Mouse (Mus musculus) bone marrow, adult 2 months (tissue): Measurements from ENCODE around the gene Zfp811. TPM values are rescaled to one million over a fixed set of nuclear protein-coding genes. Genes with fewer than 3 reads are reported as not detected.

Experiments
- H3K27ac ChIP-seq: fragments of 200-500 bp; 2 replicates; pipeline ENCODE4 v1.5.1; 2012; ENCODE audit warnings: low read depth, mild to moderate bottlenecking, control low read depth, inconsistent platforms, low read length; ENCODE audit not compliant: control insufficient read depth, poor library complexity, insufficient read depth
- H3K4me1 ChIP-seq: fragments of 200-500 bp; 2 replicates; pipeline ENCODE4 v1.6.1; 2011; ENCODE audit warnings: low read length; ENCODE audit not compliant: control insufficient read depth, insufficient read depth
- H3K4me3 ChIP-seq: fragments of 200-500 bp; replicated peaks from 2 replicates; pipeline ENCODE3; 2011; ENCODE audit warnings: mild to moderate bottlenecking, low read depth, low read length, control low read depth; ENCODE audit not compliant: control insufficient read depth
- CTCF ChIP-seq: fragments of 200-500 bp; IDR thresholded peaks from 2 replicates; pipeline ENCODE4 v1.5.1; 2011; ENCODE audit warnings: low read length, control low read depth; ENCODE audit not compliant: control insufficient read depth, insufficient read depth
- POLR2A ChIP-seq: fragments of 200-500 bp; IDR thresholded peaks from 2 replicates; pipeline ENCODE4 v1.6.1; 2011; ENCODE audit warnings: low read depth, mild to moderate bottlenecking, control low read depth, low read length, borderline replicate concordance; ENCODE audit not compliant: control insufficient read depth
- WGBS: fragments of 180-500 bp; shearing (Covaris S2); methylation state at CpG from one replicate; pipeline ENCODE4 v1.1.7; 2018; 5-methylcytosine and 5-hydroxymethylcytosine counted together
- polyA plus RNA-seq: library from polyadenylated mRNA; stranded (reverse); fragments of >200 nt; gene quantifications from 2 replicates; pipeline ENCODE4 v1.2.4, GENCODE M21; 2011; ENCODE audit warnings: low replicate concordance; ENCODE audit not compliant: missing spikeins, insufficient read depth, insufficient read length

Zfp811 gene
- polyA plus RNA-seq, 1 experiment: 1.3 TPM

DNA sequence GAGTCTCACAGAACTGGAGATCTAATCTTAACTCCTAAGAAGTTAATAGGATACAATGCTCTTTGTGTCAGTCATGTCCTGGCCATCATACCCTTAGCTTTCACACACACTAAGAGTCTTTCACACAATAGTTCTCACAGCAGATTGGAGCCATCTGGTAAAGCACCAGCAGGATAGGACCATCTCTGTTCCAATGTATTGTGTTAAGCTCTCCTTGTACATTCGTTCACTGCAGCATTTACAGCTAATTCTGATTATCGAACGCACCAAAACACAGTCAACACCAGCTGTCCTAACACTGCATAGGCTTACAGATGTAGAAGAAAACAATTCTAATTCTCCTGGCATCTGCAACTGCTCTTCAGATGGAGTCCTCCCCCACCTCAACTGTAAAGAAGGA is 32.2 kb downstream of the Zfp811 start:
- no peak overlapping the region for H3K4me3 ChIP-seq
- H3K27ac ChIP-seq: no peak overlapping the region
- no peak for TF ChIP-seq POLR2A
- H3K4me1 ChIP-seq: no peaks in the 10 kb centered on the region
- 94% methylated on average over 3 of the region's 3 CpGs for WGBS

DNA sequence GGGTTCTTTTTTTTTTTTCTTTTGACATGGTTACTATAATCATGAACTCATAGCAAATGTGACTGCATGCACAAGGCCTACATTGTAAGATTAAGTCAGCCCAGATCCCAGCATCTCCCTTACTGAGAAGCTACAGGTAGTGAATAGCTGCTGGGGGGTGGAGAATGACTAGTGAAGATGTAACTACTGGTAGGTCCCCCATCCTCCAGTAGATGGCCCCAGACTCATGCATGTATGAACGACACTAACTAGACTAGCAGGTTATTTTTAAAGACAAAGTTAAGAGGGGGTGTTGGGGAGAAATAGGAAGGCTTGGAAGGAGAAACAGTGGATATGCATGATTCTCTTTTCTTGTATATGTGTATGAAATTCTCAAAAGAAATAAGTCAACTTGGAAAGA is 38.5 kb downstream of the Zfp811 start:
- TF ChIP-seq CTCF (no peak), POLR2A (no peak)
- WGBS: 43% methylated on average over 1 of the region's 1 CpGs
- no peaks in the 10 kb centered on the region for H3K4me1 ChIP-seq

DNA sequence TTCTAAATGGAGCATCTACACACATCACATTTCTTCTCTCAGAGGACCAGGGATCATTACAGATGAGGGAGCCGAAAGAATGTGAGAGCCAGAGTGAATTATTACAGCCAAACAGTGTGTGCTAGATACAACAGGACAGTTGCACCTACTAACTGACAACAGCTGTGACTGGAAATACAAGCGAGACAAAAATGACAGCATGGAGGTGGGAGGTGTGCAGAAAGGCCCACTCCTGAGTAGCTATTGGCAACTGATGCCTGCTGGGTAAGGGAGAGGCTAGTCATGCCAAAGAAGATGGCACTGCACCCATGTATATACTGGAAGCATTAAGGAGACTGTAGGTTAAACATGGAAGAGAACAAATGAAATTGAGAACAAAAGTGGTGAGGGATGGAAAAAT is 43.3 kb downstream of the Zfp811 start:
- TF ChIP-seq CTCF (no peak), POLR2A (no peak)
- Histone ChIP-seq H3K4me1 (no peaks in the 10 kb centered on the region), H3K27ac (no peak overlapping the region), H3K4me3 (no peak overlapping the region)
- 92% methylated on average over 2 of the region's 2 CpGs for WGBS

More for the DNA sequence above, 38.5 kb downstream of the Zfp811 start:
- no peak overlapping the region for H3K27ac ChIP-seq
- no peak overlapping the region for H3K4me3 ChIP-seq

DNA sequence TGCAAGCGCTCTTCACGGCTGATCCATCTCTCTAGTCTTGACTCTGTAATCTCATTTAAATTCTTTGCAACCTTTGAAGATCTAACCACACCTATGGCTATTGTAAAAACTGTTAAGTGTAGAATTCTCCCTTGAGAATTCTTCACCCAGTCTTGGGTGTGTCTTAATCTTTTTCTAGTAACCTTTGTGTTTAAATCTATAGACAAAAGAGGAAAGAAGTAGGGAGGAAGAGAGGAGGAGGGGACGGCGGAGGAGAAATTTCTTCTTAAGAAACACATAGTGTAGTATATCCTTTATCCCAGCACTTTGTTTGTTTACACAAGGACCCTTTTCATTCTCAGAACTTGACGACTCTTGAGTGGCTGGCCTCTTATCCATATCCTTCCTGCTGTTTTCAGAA is 52.4 kb downstream of the Zfp811 start:
- TF ChIP-seq CTCF (no peak), POLR2A (no peak)
- H3K27ac ChIP-seq: no peak overlapping the region
- no peaks in the 10 kb centered on the region for H3K4me1 ChIP-seq
- no peak overlapping the region for H3K4me3 ChIP-seq
- WGBS: 54% methylated on average over 5 of the region's 5 CpGs

DNA sequence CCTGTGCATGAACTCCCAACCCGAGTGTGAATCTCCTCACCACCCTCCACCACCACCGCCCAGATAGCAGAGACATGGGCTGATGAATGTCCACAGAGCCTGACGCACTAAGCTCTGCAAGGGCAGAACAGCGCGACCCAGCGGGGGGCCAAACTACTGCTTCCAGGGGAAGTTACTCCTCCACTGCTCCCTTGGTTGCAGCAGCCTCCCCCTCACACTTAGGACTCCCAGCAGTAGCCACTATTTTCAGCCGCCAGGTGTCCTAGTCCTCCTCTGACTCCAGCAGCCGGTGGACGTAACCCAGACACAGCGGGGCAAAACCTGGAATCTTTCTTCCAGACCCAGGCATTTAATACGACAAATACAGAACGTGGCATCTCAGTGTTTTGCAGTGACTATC is 56.1 kb downstream of the Zfp811 start:
- no peak overlapping the region for H3K4me3 ChIP-seq
- WGBS: 38% methylated on average over 12 of the region's 12 CpGs
- H3K4me1 ChIP-seq: no peaks in the 10 kb centered on the region
- TF ChIP-seq CTCF (no peak), POLR2A (no peak)
- H3K27ac ChIP-seq: no peak overlapping the region

DNA sequence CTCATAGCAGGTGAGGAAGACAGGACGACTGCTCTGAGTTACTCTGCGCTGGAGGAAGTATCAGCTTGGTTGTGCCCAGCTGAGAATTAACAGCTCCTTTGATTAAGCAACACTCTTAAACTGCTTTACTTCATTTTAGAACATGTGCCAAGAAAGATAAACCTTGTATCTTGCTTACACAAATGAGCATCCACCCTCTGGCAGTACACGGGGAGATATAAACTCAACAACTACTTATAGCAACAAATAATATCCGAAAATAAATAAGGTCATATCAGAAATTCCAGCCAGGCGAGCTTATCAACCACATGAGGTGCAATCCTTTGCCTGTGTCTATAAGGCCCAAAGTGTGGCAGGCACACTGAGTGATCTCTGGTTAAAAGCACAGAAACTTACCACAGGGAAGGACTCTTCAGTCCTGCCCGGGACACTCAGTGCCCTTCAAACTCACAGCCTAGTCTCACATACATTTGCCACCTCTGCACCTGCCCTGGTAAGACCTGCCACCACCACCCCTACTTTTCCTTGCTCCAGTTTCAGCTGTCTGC is 56.8 kb downstream of the Zfp811 start:
- Histone ChIP-seq H3K27ac (no peak overlapping the region), H3K4me1 (no peaks in the 10 kb centered on the region), H3K4me3 (no peak overlapping the region)
- 45% methylated on average over 6 of the region's 6 CpGs for WGBS
- TF ChIP-seq POLR2A: no peak
- no peak for TF ChIP-seq CTCF

DNA sequence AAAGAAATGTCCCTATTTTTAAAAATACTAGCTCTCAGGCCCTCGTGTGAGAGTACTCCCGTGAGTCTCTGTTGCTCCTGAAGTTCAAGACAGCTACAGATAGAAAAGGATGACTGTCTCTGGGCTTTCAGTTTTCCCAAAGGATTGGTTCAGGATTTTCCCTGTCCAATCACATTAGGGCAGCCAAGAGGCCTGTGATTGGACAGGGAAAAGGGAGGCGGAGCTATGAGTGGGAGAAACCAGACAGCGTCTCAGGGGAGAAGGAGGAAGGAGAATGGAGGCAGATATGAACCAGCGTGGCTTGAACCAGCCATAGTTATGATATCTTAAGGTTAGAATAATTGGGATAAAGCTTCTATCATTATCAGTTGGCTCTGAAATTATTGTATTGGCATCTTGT is 59.1 kb downstream of the Zfp811 start:
- Histone ChIP-seq H3K4me1 (no peaks in the 10 kb centered on the region), H3K27ac (no peak overlapping the region), H3K4me3 (no peak overlapping the region)
- 46% methylated on average over 5 of the region's 5 CpGs for WGBS
- TF ChIP-seq CTCF (no peak), POLR2A (no peak)

Other genes starting within 250 kb of the Zfp811 start
- gene Cyp4f37, start 188.6 kb downstream of the Zfp811 start, polyA plus RNA-seq: not detected in 2 replicates
- gene Cyp4f40, start 151.0 kb downstream of the Zfp811 start, polyA plus RNA-seq: not detected in 2 replicates
- gene Cyp4f15, start 124.3 kb downstream of the Zfp811 start, polyA plus RNA-seq: 0.97 TPM in 1 of 2 replicates, not detected in the other
- 9.7 and 13.5 TPM in 2 replicates for gene Zfp871, start 21.6 kb downstream of the Zfp811 start, polyA plus RNA-seq
- gene Zfp799, start 20.3 kb upstream of the Zfp811 start, polyA plus RNA-seq: 0.49 and 5.1 TPM in 2 replicates
- 0.81 and 1.6 TPM in 2 replicates for gene Zfp870, start 81.7 kb upstream of the Zfp811 start, polyA plus RNA-seq
- gene Cyp4f14, start 107.4 kb upstream of the Zfp811 start, polyA plus RNA-seq: 1.00 TPM in 1 of 2 replicates, not detected in the other
- gene Cyp4f13, start 137.5 kb upstream of the Zfp811 start, polyA plus RNA-seq: 43.1 and 46.3 TPM in 2 replicates
- gene Zfp472, start 155.9 kb upstream of the Zfp811 start, polyA plus RNA-seq: 3.8 and 13.6 TPM in 2 replicates
- 3.8 and 5.8 TPM in 2 replicates for gene Zfp952, start 183.2 kb upstream of the Zfp811 start, polyA plus RNA-seq
- gene Zfp763, start 223.5 kb upstream of the Zfp811 start, polyA plus RNA-seq: 1.8 and 4.5 TPM in 2 replicates